Mouse (Mus musculus) kidney, postnatal 25 days (tissue): ENCODE measurements around the gene Crip1.
"Not testable (repeated sequence)": the region's sequence is repeated elsewhere in the genome, so short reads cannot be mapped to it uniquely, and the experiment has no call there.

Experiments
- DNase-seq, 2 experiments: peaks; one replicate each; pipeline ENCODE4 v3.0.0; 2021; ENCODE audit warnings: mixed read lengths in 2 of 2

The Crip1 gene

DNA sequence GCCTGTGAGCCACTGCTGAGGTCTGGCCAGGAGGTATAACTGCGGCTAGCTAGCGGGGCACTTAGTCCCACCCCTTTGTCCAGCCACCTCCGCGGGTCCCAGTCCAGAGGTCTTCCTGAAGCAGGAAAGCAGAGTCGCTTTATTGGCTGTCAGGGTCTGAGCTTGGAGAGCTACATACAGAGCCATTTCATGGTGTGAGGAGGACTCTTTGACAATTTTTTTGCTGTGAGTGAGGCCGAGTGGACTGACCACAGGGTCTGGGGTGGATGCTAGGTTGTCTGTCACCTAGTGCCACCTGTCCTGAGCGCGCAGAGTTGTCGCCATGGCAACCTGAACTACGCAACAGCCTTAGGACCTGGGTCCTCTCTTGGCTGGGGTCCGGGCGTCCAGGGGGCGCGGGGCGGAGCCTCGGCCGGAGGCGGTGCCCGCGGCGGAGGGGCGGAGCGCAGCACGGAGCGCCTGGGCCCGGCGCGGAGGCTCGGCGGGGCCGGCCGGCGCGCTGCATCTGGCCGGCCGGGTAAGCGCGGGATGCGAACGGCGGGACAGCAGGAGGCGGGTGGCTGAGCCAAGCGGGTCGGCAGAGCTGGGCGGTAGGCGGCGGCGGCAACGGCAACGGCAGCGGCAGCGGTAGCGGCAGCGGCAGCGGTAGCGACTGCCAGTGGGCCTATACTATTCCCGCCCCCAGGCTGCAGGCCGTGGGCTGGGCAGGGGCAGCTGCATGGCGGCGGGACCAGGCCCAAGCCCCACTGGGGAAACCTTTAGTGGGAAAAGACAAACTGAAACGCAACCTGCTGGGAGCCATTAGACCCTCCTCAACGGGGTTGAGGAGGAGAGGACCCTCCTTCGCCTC lies 39.6 kb downstream of the Crip1 start, which contains the start of gene Tmem121:
Gene Tmem121 (plus strand): TSS at position 489 of the 850 bp plus-strand sequence.
- peak in 1 of 2 experiments; percentile 51 for DNase-seq

DNA sequence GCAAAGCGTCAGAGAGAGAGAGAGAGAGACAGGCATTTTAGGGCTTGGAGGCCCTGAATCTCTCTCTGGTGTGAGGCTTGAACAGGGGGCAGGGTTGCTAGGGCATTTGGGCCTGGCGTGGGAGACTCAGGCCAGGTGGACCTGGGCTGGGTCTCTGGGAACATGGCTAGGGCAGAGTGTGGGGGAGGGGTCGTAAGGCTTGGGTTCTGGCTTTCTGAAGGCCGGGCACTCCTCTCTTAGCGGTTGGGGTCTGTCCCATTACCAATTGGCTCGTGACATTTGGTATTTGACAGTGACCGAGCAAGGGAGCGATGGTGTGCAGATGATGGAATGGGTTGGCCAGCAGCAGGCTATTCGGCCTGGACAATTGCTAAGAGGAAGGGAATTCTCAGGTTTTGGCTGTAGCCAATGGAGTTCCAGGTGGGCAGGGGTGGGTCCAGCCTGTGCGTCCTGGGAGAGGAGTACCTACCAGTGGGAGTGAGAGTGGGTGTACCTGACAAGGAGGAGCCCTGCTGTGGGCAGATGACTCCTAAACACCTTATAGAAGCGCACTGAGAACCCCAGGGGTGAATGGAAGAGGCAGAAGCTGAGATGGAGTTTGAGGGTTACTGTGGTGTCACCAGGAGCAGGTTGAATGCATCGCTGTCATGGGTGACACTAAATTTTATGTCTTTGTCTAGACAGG lies 40.4 kb downstream of the Crip1 start:
- no peak for DNase-seq

DNA sequence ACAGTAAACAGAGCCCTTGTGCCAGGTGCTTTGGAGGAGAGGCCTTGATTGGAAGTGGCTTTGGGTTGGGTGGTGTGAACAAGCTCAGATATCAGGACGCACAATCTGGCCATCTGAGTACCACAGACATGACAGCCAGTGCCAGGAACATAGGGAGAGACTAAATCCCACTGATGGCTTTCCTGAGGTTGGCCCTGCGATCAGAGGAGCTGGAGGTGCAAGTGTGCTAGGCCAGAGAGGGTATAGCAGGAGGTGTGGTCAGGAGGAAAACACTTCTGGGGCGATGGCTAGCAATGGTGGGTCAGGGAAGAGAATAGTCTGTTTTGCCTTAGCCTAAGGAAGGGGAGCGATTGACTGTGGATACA lies 40.9 kb downstream of the Crip1 start:
- no peak for DNase-seq

DNA sequence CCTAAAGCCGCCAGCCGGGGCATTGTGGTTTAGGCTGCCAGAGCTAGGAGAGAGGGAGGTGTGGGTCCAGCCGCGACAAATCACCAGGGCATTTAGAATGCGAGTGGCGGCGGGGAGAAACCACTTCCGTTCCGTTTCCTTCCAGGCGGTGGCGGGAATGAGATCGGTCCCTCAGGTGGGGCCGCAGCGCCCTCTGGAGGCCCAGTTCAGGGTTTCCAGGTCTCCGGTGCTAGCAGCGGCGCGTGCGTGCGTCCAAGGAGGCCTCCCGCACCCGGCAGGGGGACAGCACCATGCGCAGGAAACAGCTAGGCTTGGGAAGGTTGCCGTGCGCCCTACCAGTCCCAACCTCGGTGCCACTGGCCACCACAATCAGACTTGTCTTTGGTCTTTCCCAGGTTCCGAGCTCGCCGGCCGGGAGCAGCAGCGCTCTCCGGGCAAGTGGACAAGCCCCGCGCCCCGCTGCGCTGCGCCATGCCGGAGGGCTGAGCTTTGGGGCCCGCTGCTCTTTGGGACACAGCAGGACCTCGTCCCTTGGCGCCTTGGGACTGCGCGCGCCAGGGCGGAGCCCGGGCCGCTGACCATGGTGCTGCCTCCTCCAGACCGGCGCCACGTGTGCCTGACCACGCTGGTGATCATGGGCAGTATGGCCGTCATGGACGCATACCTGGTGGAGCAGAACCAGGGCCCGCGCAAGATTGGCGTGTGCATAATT lies 41.6 kb downstream of the Crip1 start:
- peak; percentile 71 to 73 for DNase-seq

DNA sequence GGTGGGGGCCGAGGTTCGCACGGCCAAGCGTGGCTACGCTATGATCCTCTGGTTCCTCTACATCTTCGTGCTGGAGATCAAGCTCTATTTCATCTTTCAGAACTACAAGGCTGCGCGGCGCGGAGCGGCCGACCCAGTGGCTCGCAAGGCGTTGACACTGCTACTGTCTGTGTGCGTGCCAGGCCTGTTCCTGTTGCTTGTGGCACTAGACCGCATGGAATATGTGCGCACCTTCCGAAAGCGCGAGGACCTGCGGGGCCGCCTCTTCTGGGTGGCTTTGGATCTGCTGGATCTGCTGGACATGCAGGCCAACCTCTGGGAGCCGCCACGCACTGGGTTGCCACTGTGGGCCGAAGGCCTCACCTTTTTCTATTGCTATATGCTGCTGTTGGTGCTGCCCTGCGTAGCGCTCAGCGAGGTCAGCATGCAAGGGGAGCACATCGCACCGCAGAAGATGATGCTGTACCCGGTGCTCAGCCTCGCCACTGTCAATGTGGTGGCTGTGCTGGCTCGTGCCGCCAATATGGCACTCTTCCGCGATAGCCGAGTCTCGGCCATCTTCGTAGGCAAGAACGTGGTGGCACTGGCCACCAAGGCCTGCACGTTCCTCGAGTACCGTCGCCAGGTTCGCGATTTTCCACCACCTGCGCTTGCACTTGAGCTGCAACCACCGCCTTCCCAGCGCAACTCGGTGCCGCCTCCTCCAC lies 42.4 kb downstream of the Crip1 start:
- peak in 1 of 2 experiments; percentile 30 for DNase-seq

DNA sequence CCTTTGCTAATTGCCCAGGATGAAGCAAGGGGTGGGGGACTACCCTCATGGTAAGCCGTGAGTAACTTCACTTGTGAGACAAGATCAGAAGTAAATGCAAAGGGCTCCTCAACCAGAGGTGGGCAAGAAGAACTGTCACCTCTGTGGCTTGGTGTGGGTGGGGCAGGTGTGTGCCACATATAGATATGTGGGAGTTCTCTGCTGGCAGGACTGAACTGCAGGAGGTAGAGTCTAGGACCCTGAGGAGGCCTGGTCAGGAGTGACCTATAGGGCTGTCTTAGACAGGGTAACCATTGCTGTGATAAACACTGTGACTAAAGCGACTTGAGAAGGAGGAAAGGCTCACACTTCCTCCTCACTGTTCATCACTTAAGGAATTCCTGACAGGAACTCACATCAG lies 47.3 kb downstream of the Crip1 start:
- DNase-seq: no peak

DNA sequence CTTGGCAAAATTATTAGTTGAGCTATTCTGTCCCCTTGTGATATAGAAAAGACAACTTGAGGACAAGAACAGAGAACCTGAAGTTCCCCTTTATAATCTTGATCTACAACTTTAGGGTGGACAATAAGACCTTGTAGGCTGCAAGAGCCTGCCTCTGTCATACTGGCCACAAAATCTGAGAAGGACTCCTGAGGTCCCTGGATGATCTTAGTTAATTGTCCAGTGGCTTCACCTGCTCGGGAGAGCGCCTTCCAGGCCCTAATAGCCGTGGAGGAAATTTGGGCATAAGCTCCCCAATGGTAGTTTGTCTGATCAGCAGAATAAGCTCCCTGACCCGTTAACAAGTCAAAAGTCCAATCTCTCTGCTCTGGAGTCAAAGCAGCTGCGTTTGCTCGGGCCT lies 53.0 kb downstream of the Crip1 start:
- DNase-seq: not testable (repeated sequence)

DNA sequence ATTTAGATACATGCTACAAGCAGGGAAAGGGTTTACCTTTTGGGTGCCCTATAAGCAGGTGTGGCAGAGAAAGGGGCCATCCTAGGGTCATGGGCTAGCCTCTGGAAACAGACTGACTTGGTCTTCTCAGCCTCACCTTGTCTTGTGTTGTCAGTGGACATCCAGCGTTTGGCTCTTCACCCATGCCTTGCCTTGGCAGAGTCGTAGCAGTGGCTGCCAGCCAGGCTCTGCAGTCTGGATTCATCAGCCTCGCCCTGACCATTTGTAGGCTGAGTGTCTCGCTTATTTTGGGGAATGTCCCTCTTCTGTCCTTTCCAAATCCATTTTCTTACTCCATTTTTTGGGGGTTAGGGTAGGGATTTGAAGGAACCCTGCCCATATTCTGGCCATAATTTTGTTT lies 55.2 kb downstream of the Crip1 start:
- no peak for DNase-seq

DNA sequence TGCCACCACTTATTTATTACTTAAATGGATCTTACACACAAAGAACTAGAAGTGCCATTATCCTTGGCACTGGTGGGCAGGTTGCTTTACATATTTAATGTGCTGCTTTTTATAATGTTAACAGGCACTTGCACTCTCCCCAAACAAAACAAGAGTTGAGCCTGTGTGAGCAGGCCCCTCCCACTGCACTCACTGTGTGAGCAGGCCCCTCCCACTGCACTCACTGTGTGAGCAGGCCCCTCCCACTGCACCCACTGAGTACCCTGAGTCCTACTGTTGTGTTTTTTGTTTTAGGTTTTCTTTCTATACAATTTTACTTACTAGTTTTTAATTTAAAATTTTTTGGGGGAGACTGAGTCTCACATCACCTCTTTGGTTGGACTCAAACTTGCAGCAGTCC lies 55.9 kb downstream of the Crip1 start:
- DNase-seq: no peak
